Mouse (Mus musculus) spleen, postnatal 36 days (tissue): ENCODE data around the gene Cacna1e.

Experiments
- DNase-seq, 2 experiments: peaks; one replicate each; pipeline ENCODE4 v3.0.0; 2022; ENCODE audit warnings: low spot score in 2 of 2, mixed read lengths in 1 of 2

Cacna1e gene

DNA sequence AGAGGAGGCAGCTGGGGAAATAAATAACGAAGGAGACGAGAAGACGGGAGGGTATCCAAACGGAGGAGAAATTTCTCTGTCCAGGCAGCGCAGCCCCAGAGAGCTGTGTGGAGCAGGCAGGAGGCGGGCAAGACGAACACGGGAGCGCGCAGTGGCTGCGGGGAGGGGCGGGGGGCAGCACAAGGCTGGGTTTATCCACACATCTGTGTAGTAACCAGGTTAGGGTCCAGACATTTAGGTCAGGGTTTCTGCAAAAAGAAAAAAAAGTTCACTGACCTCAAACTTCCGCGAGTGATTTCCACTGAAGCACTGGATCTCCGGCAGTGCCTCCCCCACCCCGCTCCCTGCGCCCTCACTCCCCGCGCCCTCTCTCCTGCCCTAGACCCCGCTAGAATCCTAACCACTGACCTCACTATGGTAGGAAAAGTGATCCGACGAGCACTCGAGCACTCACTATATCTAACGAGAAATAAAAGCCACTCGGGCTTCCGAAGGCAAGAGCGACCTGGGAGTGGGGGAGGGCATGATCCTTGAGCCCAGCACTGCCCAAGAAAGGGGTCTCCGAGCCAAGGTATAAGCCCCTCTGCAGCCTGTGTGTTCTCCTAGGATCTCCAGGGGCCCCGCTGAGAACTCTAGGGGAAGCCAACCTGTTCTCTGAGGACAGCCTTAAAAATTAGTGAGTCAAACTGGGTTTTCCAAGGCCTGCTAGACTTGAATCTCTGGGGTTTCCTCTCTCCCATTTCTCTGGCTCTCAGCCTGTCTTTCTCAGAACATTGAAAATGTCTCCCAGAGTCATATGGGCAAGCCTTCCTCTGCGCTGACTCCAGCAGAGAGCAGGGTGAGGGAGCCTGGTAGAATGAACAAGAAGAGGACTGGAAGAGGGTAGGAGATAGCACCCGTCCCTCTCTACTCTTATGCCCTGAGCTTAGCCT lies at the start of gene Cacna1e:
Cacna1e (minus strand) TSS at position 227 of the 932 bp plus-strand sequence.
- no peak for DNase-seq

DNA sequence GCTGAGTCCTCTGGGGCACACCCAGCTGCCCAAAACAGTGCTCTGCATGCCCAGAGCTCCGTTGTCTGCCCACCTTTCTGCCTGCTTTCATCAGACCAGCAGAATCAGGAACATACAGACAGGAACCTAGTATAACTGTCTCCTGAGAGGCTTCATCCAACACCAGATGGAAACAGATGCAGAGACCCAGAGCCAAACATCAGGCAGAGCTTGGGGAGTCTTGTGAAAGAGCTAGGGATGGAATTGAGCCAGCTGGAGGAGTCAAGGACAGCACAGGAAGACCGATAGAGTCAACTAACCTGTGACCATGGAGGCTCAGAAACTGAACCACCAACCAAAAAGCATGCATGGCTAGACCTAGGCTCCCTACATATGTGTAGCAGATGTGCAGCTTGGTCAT lies 34.1 kb upstream of the Cacna1e start:
- no peak for DNase-seq

DNA sequence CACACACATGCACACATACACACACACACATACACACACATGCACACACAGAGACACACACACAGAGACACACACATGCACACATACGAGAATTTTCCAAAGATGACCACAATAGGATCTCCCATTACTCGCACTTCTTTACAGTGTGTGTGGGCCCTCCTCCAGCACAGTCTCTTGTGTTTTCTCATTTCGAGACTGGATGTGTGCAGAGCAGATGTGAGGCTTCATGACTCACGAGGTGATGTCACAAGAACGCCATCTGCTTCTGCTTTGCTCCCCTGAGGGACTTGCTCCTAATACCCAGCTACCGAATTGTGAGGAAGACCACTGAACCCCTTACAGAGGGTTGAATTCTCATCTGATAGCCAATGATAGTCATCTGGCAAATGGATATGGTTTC lies 33.1 kb upstream of the Cacna1e start:
- DNase-seq: no peak

DNA sequence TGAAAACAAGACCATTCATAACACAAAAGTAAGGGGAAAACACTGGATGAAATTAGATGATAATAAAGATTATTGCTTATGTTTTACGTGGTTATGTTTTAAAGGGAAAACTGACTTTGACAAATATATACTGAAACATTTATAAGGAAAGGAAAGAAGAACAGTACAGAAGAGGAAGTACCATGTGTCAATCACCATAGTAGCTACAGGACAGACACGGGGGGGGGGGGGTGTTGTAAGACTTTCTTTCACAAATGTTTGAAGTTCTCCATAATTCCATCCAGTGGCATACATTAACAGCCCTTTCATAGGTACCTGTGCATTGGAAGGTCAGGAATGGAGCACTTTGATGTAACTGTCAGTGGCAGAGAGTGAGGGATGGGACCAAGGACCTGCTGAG lies 25.3 kb upstream of the Cacna1e start:
- no peak for DNase-seq

DNA sequence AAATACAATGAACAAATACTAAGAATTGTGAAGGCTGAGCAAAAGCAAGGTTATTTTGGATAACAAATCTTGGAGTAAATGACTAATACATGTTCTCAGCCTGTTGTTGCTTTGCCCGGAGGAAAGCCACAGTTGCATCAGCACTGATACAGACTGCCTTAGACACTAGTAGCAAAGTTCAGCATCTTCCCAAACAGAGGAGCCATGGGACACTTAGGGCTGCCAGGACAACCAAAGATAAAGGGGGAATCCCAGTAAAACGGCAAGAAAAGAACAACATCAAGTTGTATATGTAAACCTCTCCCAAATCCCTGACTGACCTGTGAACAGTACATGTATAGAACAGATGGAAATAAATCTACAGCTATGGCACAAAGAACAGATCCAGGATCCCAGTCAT lies 13.1 kb upstream of the Cacna1e start:
- no peak for DNase-seq

GRCm38 (mm10) chr1:154890244-154890643 lies 5.9 kb upstream of the Cacna1e start:
- DNase-seq: no peak

DNA sequence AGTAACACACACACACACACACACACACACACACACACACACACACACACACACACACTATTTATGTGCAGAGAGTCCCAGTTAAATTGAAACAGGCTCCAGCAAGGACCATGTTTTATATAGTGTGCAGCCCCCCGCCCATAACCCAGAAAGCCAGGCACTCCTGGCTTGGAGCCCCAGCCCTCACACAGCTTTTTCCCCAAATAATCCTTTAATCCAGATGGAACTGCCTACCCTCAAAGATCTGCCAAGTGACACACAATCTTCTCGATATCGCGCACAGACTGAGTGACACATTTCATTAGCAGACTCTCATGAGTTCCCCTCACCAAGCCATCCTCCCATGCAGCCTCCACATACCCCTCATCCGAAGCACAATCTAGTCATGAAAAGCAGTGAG lies 4.2 kb upstream of the Cacna1e start:
- DNase-seq: no peak

DNA sequence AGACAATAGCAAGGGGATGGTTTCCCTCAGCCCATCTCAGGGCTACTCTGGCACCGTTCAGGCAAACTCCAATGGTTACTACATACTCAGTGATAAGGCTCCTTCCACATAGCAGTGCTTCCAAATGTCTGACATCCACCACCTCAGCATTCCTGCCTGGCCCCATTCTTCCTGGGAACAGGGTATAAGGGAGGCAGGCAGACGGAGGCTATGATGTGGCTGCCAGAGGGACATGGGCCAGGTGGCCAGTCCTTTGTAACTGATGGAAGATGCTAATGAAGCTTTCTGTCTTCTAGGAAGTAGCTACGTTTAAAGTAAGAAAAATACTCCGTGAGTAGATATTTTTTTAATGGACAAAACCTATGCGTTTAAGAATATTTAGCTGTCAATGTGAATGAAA lies 3.7 kb upstream of the Cacna1e start:
- DNase-seq: no peak

GRCm38 (mm10) chr1:154887546-154887945 lies 3.2 kb upstream of the Cacna1e start:
- no peak for DNase-seq

GRCm38 (mm10) chr1:154886611-154887010 lies 2.3 kb upstream of the Cacna1e start:
- no peak for DNase-seq

DNA sequence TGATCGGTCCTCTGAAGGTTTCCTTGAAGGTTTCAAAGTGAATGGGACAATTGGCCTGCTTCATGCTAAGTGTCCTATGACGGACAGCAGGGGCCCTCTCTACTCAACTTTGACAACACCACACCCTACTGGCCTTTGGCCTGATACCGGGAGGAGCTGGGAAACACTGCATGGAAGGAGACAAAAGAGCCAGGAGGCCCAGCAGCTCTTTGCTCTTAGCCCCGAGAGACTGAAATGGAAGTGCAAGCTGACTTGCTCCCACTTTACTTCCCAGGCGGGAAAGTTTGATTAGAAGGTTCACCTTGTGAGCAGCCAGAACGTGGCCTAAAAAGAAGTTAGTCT lies 877 bp upstream of the Cacna1e start:
- DNase-seq: peak; percentile 6 to 12

- peak in 1 of 2 experiments; percentile 9 for DNase-seq
These were observed 607 bp downstream of the Cacna1e start for GRCm38 (mm10) chr1:154883596-154884191.

- DNase-seq: no peak
These were observed 18.3 kb downstream of the Cacna1e start for GRCm38 (mm10) chr1:154865981-154866380.

- no peak for DNase-seq
These were observed 22.9 kb downstream of the Cacna1e start for GRCm38 (mm10) chr1:154861416-154861815.

DNA sequence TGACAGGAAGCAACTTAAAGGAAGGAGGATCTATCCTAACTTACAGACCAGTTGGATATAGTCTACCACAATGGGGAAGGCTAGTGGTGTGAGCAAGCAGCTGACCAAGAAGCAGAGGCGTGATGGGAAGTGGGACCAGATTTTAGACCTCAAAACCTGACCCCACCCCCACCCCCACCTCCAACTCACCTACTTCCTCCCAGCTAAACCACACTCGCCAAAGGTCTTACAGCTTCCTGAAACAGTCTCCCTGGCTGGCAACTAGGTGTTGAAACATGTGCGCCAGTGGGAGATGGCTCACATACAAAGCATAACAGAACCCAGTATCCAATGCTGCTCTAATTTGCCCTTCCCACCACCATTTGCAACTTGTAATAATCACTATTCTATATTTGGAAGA lies 29.7 kb downstream of the Cacna1e start:
- peak; percentile 43 to 51 for DNase-seq

DNA sequence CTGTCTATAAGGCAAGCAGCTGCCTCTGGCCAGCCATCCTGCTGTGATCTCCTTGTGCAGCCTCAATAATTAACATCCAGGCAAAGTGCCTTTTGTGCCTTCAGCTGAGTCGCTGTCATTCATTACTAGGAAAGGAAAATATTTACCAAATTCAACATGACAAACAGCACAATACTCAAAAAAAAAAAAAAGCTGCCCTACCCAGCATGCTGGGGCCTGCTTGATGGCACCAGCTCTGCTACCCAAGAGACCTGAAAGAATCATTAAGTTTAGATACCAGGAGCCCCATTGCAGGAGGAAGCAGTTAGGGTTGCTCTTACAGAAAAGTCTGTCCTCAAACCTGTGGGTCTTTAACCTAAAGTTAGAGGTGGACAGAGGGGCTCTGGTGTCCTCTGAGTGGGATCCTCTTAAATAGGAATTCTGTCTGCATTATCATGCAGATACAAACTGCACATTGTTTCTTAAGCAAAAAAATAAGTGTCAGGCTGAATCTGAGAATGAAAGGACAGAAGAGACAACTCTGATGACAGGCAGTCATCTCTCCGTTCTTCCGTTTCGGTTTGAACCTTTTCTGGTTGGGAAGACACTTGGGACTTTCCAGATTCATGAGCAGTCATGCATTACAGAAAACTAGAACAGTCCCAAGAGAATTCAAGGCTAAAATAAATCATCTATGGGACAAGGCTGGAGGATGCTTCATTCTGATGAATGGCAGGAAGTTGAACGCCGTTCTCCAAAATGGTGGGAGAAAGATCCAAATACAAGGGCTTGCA lies 33.6 kb downstream of the Cacna1e start:
- DNase-seq: peak in 1 of 2 experiments; percentile 20

DNA sequence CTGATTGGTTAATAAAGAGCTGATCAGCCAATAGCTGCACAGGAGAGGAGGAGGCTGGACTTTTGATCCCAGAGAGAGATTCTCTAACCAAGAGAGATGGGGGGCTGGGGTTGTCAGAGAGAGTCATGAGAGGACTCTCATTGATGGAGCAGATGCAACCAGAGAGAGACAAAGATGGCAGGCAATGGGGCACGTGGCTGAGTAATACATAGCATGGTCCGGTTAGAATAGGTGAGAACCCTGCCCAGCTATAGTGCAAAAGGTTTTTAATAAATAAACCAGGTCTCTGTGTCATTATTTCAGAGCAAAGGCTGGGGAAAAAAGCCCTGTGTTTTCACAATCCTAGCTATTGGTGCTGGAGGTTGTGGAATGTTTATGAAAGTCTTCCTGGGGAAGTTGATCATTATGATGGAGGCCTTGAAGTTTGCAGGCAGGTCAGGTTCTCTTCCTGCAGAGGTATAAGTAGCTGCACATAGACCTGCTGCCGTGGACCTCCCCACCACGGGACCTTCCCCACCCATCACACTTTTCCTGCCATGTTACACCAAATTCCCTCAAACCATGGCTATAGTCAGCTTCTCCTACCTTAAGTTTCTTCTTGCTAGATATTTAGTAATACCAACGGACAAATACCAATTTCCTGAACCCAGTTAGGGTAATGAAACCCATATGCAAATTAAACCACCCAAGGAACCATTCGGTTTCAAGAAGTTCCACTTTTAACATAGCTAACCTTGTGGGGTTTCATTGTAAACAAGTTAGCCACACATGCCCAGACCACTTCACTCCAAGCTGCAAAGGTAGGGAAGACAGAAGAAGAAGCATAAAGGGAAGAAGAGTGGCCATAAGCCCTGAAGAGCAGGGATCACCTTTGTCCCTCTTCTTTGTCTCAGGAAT lies 35.4 kb downstream of the Cacna1e start:
- DNase-seq: peak; percentile 65 to 75

- no peak for DNase-seq
These were observed 37.4 kb downstream of the Cacna1e start for GRCm38 (mm10) chr1:154846900-154847299.

DNA sequence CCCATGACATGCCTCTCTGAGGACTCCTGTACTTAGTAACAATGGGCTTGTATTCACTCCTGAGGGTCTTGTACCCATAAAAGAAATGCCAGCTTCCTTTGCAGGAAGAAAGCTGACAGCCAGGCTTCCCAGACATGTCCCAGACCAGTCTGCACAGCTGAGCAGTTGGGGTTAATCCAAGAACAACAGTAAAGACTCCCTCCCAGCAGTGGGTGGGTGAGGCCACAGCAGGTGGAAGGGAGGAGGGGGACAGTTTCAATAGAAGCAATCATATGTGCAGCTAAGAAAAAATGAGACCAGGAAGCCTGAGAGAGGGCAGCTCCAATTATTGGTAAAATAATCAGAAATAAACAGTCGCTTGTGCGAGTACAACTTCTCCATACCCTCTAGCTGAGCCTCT lies 40.9 kb downstream of the Cacna1e start:
- DNase-seq: no peak

GRCm38 (mm10) chr1:154842336-154842735 lies 42.0 kb downstream of the Cacna1e start:
- no peak for DNase-seq

- peak; percentile 41 to 45 for DNase-seq
These were observed 43.2 kb downstream of the Cacna1e start for GRCm38 (mm10) chr1:154841057-154841630.
